Mouse (Mus musculus) spleen, adult 18-20 months (tissue): ENCODE results near the gene Msantd2.

Source experiments
- DNase-seq, 2 experiments: peaks; one replicate each; pipeline ENCODE4 v3.0.0; 2022; ENCODE audit warnings: mixed read lengths in 2 of 2

Msantd2 gene

GRCm38 (mm10) chr9:37506023-37506422 lies 16.9 kb downstream of the Msantd2 start:
- DNase-seq, result no peak

DNA sequence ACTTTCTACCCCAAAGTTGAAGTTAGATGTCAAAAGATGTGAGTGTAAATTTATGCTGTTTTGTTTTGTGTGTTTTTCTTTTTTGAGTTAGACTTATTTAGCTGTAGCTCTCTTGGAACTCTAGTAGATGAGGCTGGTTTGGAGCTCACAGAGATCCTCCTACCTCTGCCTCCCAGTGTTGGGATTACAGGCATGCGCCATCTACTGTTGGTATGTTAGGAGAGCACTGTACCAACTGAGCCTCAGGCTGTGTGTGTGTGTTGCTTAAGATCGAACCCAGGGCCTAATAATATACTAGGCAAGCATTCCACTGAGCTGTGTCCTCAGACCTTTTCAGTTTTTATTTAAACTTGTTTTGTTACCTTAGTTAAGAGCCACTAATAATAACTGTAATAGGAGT lies 23.0 kb downstream of the Msantd2 start:
- DNase-seq, result no peak

GRCm38 (mm10) chr9:37514456-37514855 lies 25.3 kb downstream of the Msantd2 start:
- DNase-seq, result no peak

- DNase-seq, result no peak
These were observed 28.3 kb downstream of the Msantd2 start for GRCm38 (mm10) chr9:37517467-37517866.

DNA sequence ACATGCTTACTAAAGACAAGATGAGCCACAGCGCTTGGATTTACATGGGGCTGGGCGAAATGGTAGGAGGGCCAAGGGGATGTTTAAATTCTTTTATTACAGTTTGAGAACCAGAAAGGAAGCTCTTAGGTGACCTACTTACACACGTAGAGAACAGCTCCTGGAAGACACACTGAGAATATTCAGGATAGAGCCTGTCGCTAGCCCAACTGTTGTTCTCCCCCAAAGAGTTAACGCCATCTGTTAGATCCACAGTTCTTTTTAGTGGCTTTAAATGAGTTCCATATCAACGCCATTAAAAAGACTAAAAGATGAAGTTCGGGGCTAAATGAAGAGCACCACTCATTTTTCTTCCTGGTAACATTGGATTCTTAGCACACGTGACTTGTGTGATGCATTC lies 29.9 kb downstream of the Msantd2 start:
- DNase-seq, result no peak

GRCm38 (mm10) chr9:37519995-37520394 lies 30.9 kb downstream of the Msantd2 start:
- no peak for DNase-seq

DNA sequence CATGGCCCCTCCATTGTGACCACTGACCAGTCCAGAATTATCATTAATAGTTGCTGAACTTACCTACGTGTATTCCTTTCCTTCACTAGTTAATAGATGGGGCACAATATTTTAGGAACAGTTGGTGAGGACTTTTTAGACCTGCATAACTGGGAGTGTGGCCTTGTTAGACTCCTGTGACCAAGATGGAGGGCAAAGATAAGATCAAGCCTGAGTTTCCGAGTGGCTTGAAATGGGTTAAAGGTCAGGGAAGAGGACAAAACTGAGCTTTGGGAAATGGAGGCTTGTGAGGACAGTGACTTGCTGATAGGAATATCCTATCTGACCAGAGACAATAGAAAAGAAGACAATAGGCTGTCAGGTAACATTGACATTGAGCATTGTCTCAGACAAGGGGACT lies 36.3 kb downstream of the Msantd2 start:
- DNase-seq, result no peak

GRCm38 (mm10) chr9:37526443-37527395 lies 37.6 kb downstream of the Msantd2 start:
- DNase-seq, result no peak

- peak in 1 of 2 experiments; percentile 26 for DNase-seq
These were observed 38.5 kb downstream of the Msantd2 start, which contains the start of gene Esam for GRCm38 (mm10) chr9:37527396-37528224. Gene Esam (plus strand): TSS chr9:37528078.

DNA sequence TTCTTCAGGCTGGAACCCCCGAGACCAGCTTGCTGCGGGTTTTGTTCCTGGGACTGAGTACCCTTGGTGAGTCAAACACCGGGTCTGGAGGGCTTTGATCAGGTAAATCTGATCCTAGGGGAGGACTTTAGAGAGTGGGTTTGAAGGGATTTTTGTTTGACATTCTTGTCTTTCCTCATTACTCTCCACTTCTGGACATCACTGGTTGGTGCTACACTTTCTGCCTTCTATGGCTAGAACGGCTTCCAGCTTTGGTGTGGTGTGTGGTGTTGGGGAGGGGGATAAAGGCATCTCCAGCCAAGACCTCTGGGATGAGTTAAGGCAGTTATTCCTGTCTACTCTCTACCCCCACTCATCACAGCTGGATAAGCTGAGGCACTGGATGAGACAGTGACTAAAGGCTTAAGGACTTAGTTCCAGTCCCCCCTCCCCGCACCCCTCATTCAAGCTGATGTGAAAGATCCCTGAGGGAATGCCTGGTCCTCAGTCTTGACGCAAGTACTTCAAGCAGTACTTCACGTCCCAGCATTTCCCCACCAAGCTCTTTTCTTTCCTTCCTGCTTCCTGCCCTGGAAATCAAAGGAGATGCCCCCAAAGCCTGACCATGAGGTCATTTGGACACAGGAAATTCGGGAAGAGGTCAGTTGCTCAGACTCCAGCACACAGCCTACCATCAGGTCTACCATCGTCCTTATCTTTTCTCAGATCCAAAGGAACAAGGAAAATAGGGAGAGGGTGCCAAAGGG lies 39.3 kb downstream of the Msantd2 start:
- DNase-seq, result no peak

GRCm38 (mm10) chr9:37530031-37530887 lies 41.1 kb downstream of the Msantd2 start:
- DNase-seq, result peak in 1 of 2 experiments; percentile 30

DNA sequence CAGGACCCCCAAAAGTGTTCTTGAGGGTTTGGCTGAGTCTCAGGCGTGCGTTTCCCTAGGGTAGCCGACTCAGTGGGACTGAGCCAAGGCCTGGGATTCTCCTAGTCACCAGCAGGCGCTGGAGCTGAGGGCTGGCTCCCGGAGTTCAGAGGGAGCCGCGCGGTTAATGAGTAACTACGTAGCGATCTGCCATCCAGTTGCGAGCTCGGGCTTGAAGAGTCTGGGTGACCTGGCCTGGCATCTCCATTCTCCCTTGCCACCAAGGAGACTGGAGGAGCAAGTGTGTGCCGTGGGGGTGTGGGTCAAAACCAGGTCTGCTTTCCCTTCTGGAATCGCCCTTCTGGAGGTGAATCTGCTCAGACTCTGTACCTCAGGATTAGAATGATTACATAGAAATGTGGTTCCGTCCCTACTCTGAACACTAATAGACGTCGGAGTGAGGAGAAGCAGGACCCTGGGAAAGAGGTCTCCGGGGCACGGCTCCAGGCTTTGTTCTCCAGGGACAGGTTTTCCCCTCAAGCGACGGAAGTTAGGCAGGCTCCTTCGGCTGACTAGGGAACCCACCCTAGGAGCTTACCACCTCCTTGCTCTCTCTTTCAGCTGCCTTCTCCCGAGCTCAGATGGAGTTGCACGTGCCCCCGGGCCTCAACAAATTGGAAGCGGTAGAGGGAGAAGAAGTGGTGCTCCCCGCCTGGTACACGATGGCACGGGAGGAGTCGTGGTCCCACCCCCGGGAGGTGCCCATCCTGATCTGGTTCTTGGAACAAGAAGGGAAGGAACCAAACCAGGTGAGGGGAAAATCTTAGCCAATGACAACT lies 42.0 kb downstream of the Msantd2 start:
- no peak for DNase-seq

DNA sequence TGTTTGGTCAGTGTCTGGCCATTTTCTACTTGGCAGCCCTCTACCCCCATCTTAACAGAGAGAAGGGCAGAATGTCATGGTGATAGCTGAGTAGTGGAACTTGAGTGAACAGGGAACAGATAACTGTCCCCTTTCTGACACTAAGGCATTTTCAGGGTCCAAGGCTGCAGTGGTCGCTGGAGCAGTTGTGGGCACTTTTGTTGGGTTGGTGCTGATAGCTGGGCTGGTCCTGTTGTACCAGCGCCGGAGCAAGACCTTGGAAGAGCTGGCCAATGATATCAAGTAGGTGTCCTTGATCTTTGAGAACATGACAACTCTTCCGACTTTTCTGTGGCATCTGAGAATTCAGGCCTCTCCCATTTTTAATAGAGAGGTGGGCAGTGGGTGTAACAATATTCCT lies 47.7 kb downstream of the Msantd2 start:
- DNase-seq, result no peak

DNA sequence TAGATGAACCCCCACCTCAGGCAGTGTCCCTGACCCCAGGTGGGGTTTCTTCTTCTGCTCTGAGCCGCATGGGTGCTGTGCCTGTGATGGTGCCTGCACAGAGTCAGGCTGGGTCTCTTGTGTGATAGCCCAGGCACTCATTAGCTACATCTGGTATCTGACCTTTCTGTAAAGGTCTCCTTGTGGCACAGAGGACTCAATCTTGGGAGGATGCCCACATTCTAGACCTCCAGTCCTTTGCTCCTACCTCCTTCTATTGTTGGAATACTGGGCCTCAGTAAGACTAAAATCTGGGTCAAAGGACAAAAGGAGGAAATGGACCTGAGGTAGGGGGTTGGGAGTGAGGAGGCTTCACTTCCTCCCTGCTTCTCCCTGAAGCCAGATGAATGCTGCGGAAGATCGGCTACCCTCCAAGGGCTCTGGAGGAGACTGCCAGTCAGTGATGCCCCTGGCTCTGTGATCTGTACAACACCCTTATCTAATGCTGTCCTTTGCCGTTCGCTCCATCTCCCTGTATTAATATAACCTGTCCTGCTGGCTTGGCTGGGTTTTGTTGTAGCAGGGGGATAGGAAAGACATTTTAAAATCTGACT lies 48.6 kb downstream of the Msantd2 start:
- no peak for DNase-seq

DNA sequence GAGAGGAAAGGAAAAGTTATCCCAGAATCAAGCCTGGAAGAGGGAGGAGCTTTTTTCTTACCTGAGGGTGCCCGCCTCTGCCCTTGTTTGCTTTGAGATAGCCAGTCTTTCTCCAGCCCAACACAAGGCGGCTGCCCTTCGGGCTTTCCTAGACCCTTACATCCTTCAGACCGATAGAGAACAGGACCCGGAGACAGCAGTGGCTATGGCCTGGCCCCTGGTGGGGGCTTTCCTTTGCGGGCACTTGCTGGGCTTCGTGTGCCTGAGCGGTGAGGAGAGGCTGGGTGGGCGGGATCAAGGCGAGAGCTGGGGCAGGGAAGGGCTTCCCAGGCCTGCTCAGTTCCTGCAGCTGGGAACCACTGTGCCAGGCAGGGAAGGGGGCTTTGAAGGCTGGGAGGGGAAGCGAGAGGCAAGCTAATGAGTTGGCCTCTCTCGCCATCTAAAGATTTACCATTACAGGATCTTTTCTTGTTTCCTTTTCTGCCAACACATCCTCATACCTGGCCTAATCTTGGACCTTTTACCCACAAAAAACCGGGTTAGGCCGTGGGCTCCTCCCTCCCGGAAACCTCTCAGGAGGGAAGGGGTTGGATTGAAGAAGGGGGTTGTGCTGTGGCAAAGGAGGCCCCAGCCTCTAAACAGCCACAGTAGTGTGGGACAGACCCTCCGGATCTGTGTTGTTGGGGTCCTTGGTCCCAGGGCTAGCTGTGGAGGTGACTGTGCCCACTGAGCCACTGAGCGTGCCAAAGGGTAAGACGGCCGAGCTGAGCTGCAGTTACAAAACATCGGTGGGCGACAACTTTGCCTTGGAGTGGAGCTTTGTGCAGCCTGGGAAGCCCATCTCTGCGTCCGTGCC lies 50.3 kb downstream of the Msantd2 start, which contains the start of gene Vsig2:
Vsig2 (plus strand) TSS at position 86 of the 856 bp plus-strand sequence.
- no peak for DNase-seq

DNA sequence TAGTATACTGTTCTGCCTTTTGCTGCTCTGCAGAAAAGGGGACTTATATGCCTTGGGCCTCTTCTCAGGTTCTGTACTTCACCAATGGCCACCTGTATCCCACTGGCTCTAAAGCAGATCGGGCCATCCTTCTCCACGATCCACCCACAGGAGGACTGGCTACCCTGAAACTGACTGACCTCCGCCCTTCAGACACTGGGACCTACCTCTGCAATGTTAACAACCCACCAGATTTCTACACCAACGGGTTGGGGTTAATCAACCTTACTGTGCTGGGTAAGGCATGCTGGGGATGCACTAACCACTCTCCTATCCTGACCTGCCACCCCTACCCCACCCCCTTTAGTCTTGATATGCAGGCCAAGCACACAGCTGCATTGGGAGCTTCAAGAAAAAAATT lies 51.1 kb downstream of the Msantd2 start:
- DNase-seq, result no peak

- no peak for DNase-seq
These were observed 51.8 kb downstream of the Msantd2 start for GRCm38 (mm10) chr9:37540701-37541575.
